Mouse (Mus musculus) forebrain, embryonic 12.5 days (tissue): ENCODE data around the gene Serpina11. TPM values are rescaled to one million over a fixed set of nuclear protein-coding genes. Genes with fewer than 3 reads are reported as not detected.

Source experiments
- ATAC-seq: fragments of 200-750 bp; cut with Nextera tagmentation; 2 replicates; pipeline ENCODE4 v1.8.0; 2017; ENCODE audit warnings: moderate TSS enrichment; ENCODE audit not compliant: low FRiP score
- H3K27ac ChIP-seq: fragments of 300-500 bp; sonication (generic); 2 replicates; pipeline ENCODE4 v1.5.1; 2016; ENCODE audit warnings: mild to moderate bottlenecking
- H3K27me3 ChIP-seq: fragments of 300-500 bp; sonication (generic); 2 replicates; pipeline ENCODE4 v1.6.1; 2016; ENCODE audit warnings: mild to moderate bottlenecking
- H3K36me3 ChIP-seq: fragments of 300-500 bp; sonication (generic); replicated peaks from 2 replicates; pipeline ENCODE4 v1.6.1; 2016; ENCODE audit warnings: mild to moderate bottlenecking
- H3K4me1 ChIP-seq: fragments of 300-500 bp; sonication (generic); 2 replicates; pipeline ENCODE4 v1.6.1; 2016
- H3K4me2 ChIP-seq: fragments of 300-500 bp; sonication (generic); 2 replicates; pipeline ENCODE4 v1.6.1; 2016; ENCODE audit warnings: mild to moderate bottlenecking, moderate library complexity
- H3K4me3 ChIP-seq: fragments of 300-500 bp; sonication (generic); replicated peaks from 2 replicates; pipeline ENCODE4 v1.5.1; 2016; ENCODE audit warnings: mild to moderate bottlenecking
- H3K9ac ChIP-seq: fragments of 300-500 bp; sonication (generic); 2 replicates; pipeline ENCODE4 v1.6.1; 2016; ENCODE audit warnings: mild to moderate bottlenecking
- H3K9me3 ChIP-seq: fragments of 300-500 bp; sonication (generic); 2 replicates; pipeline ENCODE4 v1.6.1; 2016
- WGBS: fragments of 180-500 bp; shearing (Covaris S2); methylation state at CpG from one replicate; pipeline ENCODE4 v1.1.7; 2016; 5-methylcytosine and 5-hydroxymethylcytosine counted together
- polyA plus RNA-seq: library from polyadenylated mRNA; unstranded; fragments of >200 nt; fragmentation: Nextera tagmentation; extraction: Ambion mirVana; gene quantifications from 2 replicates; pipeline ENCODE4 v1.2.1, GENCODE M21; 2016

The Serpina11 gene
- polyA plus RNA-seq, result not detected in 2 replicates

- Histone ChIP-seq H3K4me1 (no peaks in the 10 kb centered on the region), H3K4me3 (no peak within 1 kb of the TSS), H3K36me3 (no peaks in the 10 kb centered on the region), H3K9ac (no peak within 1 kb of the TSS), H3K4me2 (no peak within 1 kb of the TSS), H3K27me3 (no peaks in the 10 kb centered on the region), H3K9me3 (no peaks in the 10 kb centered on the region), H3K27ac (no peak within 1 kb of the TSS)
- 89% methylated on average over 6 of the region's 6 CpGs for WGBS
- ATAC-seq, result no peak
Observed at GRCm38 (mm10) chr12:103989857-103990256, at the start of gene Serpina11. TSS of gene Serpina11 (minus strand) at chr12:103989957.

GRCm38 (mm10) chr12:104038181-104038580, 48.4 kb upstream of the Serpina11 start:
- Histone ChIP-seq H3K27me3 (no peaks in the 10 kb centered on the region), H3K4me3 (no peak overlapping the region), H3K36me3 (no peaks in the 10 kb centered on the region), H3K9ac (no peak overlapping the region), H3K4me2 (no peak overlapping the region), H3K27ac (no peak overlapping the region), H3K9me3 (no peaks in the 10 kb centered on the region), H3K4me1 (no peaks in the 10 kb centered on the region)
- WGBS, result 96% methylated on average over 7 of the region's 7 CpGs
- no peak for ATAC-seq

- 100% methylated on average over 1 of the region's 1 CpGs for WGBS
- H3K9me3 ChIP-seq, result no peaks in the 10 kb centered on the region
- ATAC-seq, result no peak
Observed at GRCm38 (mm10) chr12:104033752-104034151, 44.0 kb upstream of the Serpina11 start.

GRCm38 (mm10) chr12:104029986-104030385, 40.2 kb upstream of the Serpina11 start:
- H3K9me3 ChIP-seq, result no peaks in the 10 kb centered on the region
- ATAC-seq, result 0 out of 2 replicates have a peak, but pooled peaks have one; percentile 27
- no peak overlapping the region for H3K27ac ChIP-seq
- no peaks in the 10 kb centered on the region for H3K4me1 ChIP-seq
- WGBS, result 42% methylated on average over 8 of the region's 8 CpGs
- no peak overlapping the region for H3K9ac ChIP-seq
- H3K27me3 ChIP-seq, result no peaks in the 10 kb centered on the region
- H3K4me3 ChIP-seq, result no peak overlapping the region
- H3K36me3 ChIP-seq, result no peaks in the 10 kb centered on the region
- no peak overlapping the region for H3K4me2 ChIP-seq

More at GRCm38 (mm10) chr12:104033752-104034151, 44.0 kb upstream of the Serpina11 start:
- no peak overlapping the region for H3K4me2 ChIP-seq
- no peak overlapping the region for H3K9ac ChIP-seq
- no peak overlapping the region for H3K4me3 ChIP-seq
- H3K4me1 ChIP-seq, result no peaks in the 10 kb centered on the region
- no peak overlapping the region for H3K27ac ChIP-seq
- H3K36me3 ChIP-seq, result no peaks in the 10 kb centered on the region
- no peaks in the 10 kb centered on the region for H3K27me3 ChIP-seq

- Histone ChIP-seq H3K4me3 (no peak overlapping the region), H3K4me1 (no peaks in the 10 kb centered on the region), H3K27me3 (no peaks in the 10 kb centered on the region), H3K9ac (no peak overlapping the region), H3K4me2 (no peak overlapping the region), H3K27ac (no peak overlapping the region), H3K36me3 (no peaks in the 10 kb centered on the region), H3K9me3 (peaks cover 4% of the 10 kb centered on the region; the same call in 1 of the 2 replicates)
- ATAC-seq, result no peak
- WGBS, result 94% methylated on average over 3 of the region's 3 CpGs
Observed at GRCm38 (mm10) chr12:104015280-104015679, 25.5 kb upstream of the Serpina11 start.

GRCm38 (mm10) chr12:104013620-104014019, 23.9 kb upstream of the Serpina11 start, which contains the start of gene Serpina9:
TSS of gene Serpina9 (minus strand) at chr12:104013755.
- Histone ChIP-seq H3K9me3 (peaks cover 3% of the 10 kb centered on the region; the same call in 1 of the 2 replicates), H3K4me3 (no peak within 1 kb of the TSS), H3K27ac (no peak within 1 kb of the TSS), H3K36me3 (no peaks in the 10 kb centered on the region), H3K4me2 (no peak within 1 kb of the TSS), H3K4me1 (no peaks in the 10 kb centered on the region), H3K27me3 (no peaks in the 10 kb centered on the region), H3K9ac (no peak within 1 kb of the TSS)
- 92% methylated on average over 6 of the region's 6 CpGs for WGBS
- ATAC-seq, result no peak

GRCm38 (mm10) chr12:104004689-104005088, 14.9 kb upstream of the Serpina11 start:
- H3K9ac ChIP-seq, result no peak overlapping the region
- 82% methylated on average over 5 of the region's 5 CpGs for WGBS
- H3K4me2 ChIP-seq, result no peak overlapping the region
- no peak for ATAC-seq
- no peaks in the 10 kb centered on the region for H3K36me3 ChIP-seq
- H3K27me3 ChIP-seq, result no peaks in the 10 kb centered on the region
- H3K4me1 ChIP-seq, result no peaks in the 10 kb centered on the region
- H3K27ac ChIP-seq, result no peak overlapping the region
- H3K4me3 ChIP-seq, result no peak overlapping the region
- H3K9me3 ChIP-seq, result 0 out of 2 replicates have a peak, but pooled peaks cover 7% of the 10 kb centered on the region

- ATAC-seq, result no peak
- no peaks in the 10 kb centered on the region for H3K27me3 ChIP-seq
- no peak overlapping the region for H3K4me3 ChIP-seq
- no peak overlapping the region for H3K27ac ChIP-seq
- H3K9me3 ChIP-seq, result 0 out of 2 replicates have a peak, but pooled peaks cover 7% of the 10 kb centered on the region
- H3K36me3 ChIP-seq, result no peaks in the 10 kb centered on the region
- H3K4me2 ChIP-seq, result no peak overlapping the region
- no peak overlapping the region for H3K9ac ChIP-seq
- no peaks in the 10 kb centered on the region for H3K4me1 ChIP-seq
- 72% methylated on average over 4 of the region's 4 CpGs for WGBS
Observed at GRCm38 (mm10) chr12:104003238-104003612, 13.5 kb upstream of the Serpina11 start.

- Histone ChIP-seq H3K27me3 (no peaks in the 10 kb centered on the region), H3K36me3 (no peaks in the 10 kb centered on the region), H3K9ac (no peak overlapping the region), H3K4me3 (no peak overlapping the region), H3K27ac (no peak overlapping the region), H3K9me3 (0 out of 2 replicates have a peak, but pooled peaks cover 7% of the 10 kb centered on the region), H3K4me2 (no peak overlapping the region), H3K4me1 (no peaks in the 10 kb centered on the region)
- ATAC-seq, result no peak
- WGBS, result 89% methylated on average over 10 of the region's 10 CpGs
Observed at GRCm38 (mm10) chr12:104002569-104003237, 12.9 kb upstream of the Serpina11 start.

GRCm38 (mm10) chr12:104000594-104000993, 10.8 kb upstream of the Serpina11 start:
- no peak overlapping the region for H3K4me3 ChIP-seq
- 88% methylated on average over 3 of the region's 3 CpGs for WGBS
- 0 out of 2 replicates have a peak, but pooled peaks cover 7% of the 10 kb centered on the region for H3K9me3 ChIP-seq
- H3K4me1 ChIP-seq, result no peaks in the 10 kb centered on the region
- ATAC-seq, result no peak
- H3K27me3 ChIP-seq, result no peaks in the 10 kb centered on the region
- no peak overlapping the region for H3K9ac ChIP-seq
- no peak overlapping the region for H3K4me2 ChIP-seq
- H3K27ac ChIP-seq, result no peak overlapping the region
- H3K36me3 ChIP-seq, result no peaks in the 10 kb centered on the region

GRCm38 (mm10) chr12:103999611-104000010, 9.9 kb upstream of the Serpina11 start:
- no peaks in the 10 kb centered on the region for H3K36me3 ChIP-seq
- no peak overlapping the region for H3K9ac ChIP-seq
- no peaks in the 10 kb centered on the region for H3K4me1 ChIP-seq
- 77% methylated on average over 8 of the region's 8 CpGs for WGBS
- H3K4me2 ChIP-seq, result no peak overlapping the region
- H3K27me3 ChIP-seq, result no peaks in the 10 kb centered on the region
- no peak overlapping the region for H3K4me3 ChIP-seq
- no peak for ATAC-seq
- 0 out of 2 replicates have a peak, but pooled peaks cover 5% of the 10 kb centered on the region for H3K9me3 ChIP-seq
- H3K27ac ChIP-seq, result no peak overlapping the region

GRCm38 (mm10) chr12:103996513-103996912, 6.8 kb upstream of the Serpina11 start:
- H3K36me3 ChIP-seq, result no peaks in the 10 kb centered on the region
- H3K27me3 ChIP-seq, result no peaks in the 10 kb centered on the region
- WGBS, result 68% methylated on average over 2 of the region's 2 CpGs
- ATAC-seq, result no peak
- H3K9ac ChIP-seq, result no peak overlapping the region
- no peak overlapping the region for H3K27ac ChIP-seq
- no peak overlapping the region for H3K4me3 ChIP-seq
- no peaks in the 10 kb centered on the region for H3K9me3 ChIP-seq
- H3K4me1 ChIP-seq, result no peaks in the 10 kb centered on the region
- H3K4me2 ChIP-seq, result no peak overlapping the region
